Mouse (Mus musculus): ENCODE results near the gene Eya2.

DNA sequence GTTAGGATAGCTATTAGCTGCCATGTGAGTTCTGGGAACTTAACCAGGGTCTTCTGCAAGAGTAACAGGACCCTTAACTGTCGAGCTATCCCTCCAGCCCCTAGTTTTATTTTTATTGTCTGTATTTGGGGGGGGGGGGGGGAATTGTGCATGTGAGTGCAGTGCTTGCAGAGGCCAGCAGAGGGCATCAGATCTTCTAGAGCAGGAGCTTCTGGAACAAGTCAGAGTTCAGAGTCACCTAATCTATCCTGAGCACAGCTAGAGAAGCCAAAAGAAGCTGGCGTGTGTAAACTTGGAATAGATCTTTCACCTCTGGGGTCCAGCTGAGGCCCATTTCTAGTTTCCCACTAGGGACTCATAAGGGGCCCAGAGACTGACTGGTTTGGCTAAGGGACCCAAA is 1.1 kb upstream of the Eya2 start:
- TF ChIP-seq CTCF (IDR thresholded peaks at IDR 0.05; ENCODE audit: low read depth, low read length) (no peak), TAL1 (conservative IDR thresholded peaks at IDR 0.05; ENCODE audit: low read depth, low read length) (no peak), GATA1 (IDR thresholded peaks at IDR 0.05; ENCODE audit: borderline replicate concordance, low read length) (no peak), POLR2AphosphoS5 (IDR thresholded peaks at IDR 0.05; ENCODE audit: insufficient replicate concordance, low read depth, low read length) (no peak)

Data from G1E (cell line).